Mouse (Mus musculus): ENCODE measurements around the gene Rrp1b.

- TF ChIP-seq CTCF (IDR thresholded peaks at IDR 0.05; ENCODE audit: low read depth) = no peak
- TF ChIP-seq EP300 (IDR thresholded peaks at IDR 0.05; ENCODE audit: low read depth) = no peak
Measured at GRCm38 (mm10) chr17:32092895-32093294, 57.0 kb downstream of the Rrp1b start.

All from heart, postnatal 0 days (tissue).